Mouse (Mus musculus) intestine, postnatal 0 days (tissue): ENCODE data around the gene Nodal. TPM values are rescaled to one million over a fixed set of nuclear protein-coding genes. Genes with fewer than 3 reads are reported as not detected.

ENCODE experiments used
- ATAC-seq: fragments of 200-750 bp; cut with Nextera tagmentation; 2 replicates; pipeline ENCODE4 v1.8.0; 2017; ENCODE audit warnings: mild to moderate bottlenecking, moderate TSS enrichment, moderate library complexity
- H3K27ac ChIP-seq: fragments of 300-500 bp; sonication (generic); 2 replicates; pipeline ENCODE4 v1.5.1; 2014; ENCODE audit warnings: mild to moderate bottlenecking, low read depth, low read length, moderate library complexity
- H3K27me3 ChIP-seq: fragments of 300-500 bp; sonication (generic); replicated peaks from 2 replicates; pipeline ENCODE4 v1.6.1; 2014; ENCODE audit warnings: low read length, mixed read lengths; ENCODE audit not compliant: control insufficient read depth, insufficient read depth
- H3K36me3 ChIP-seq: fragments of 300-500 bp; sonication (generic); 2 replicates; pipeline ENCODE4 v1.6.1; 2014; ENCODE audit warnings: mild to moderate bottlenecking, moderate library complexity; ENCODE audit not compliant: control insufficient read depth, insufficient read depth
- H3K4me1 ChIP-seq: fragments of 300-500 bp; sonication (generic); replicated peaks from 2 replicates; pipeline ENCODE4 v1.6.1; 2014; ENCODE audit warnings: antibody characterized with exemption, low read length, mixed read lengths; ENCODE audit not compliant: control insufficient read depth, insufficient read depth
- H3K4me2 ChIP-seq: fragments of 300-500 bp; sonication (generic); replicated peaks from 2 replicates; pipeline ENCODE4 v1.6.1; 2014; ENCODE audit warnings: low read depth, mild to moderate bottlenecking, moderate library complexity
- H3K4me3 ChIP-seq: fragments of 300-500 bp; sonication (generic); 2 replicates; pipeline ENCODE4 v1.5.1; 2014; ENCODE audit warnings: low read depth, low read length
- H3K9ac ChIP-seq: fragments of 300-500 bp; sonication (generic); 2 replicates; pipeline ENCODE4 v1.6.1; 2014; ENCODE audit warnings: mild to moderate bottlenecking, low read depth, low read length
- H3K9me3 ChIP-seq: fragments of 300-500 bp; sonication (generic); 2 replicates; pipeline ENCODE4 v1.6.1; 2016; ENCODE audit warnings: mixed run types; ENCODE audit not compliant: control insufficient read depth
- CTCF ChIP-seq: sonication (generic); IDR thresholded peaks from 2 replicates; pipeline ENCODE4 v1.5.1; 2016; ENCODE audit warnings: low read depth, mild to moderate bottlenecking, control low read depth, antibody characterized with exemption, moderate library complexity
- WGBS: fragments of 180-500 bp; shearing (Covaris S2); extraction: QIAGEN DNeasy Blood & Tissue Kit; methylation state at CpG from one replicate; pipeline ENCODE4 v1.1.7; 2014; 5-methylcytosine and 5-hydroxymethylcytosine counted together
- polyA plus RNA-seq: library from polyadenylated mRNA; unstranded; fragments of >200 nt; fragmentation: Nextera tagmentation; extraction: Ambion mirVana; gene quantifications from 2 replicates; pipeline ENCODE4 v1.2.1, GENCODE M21; 2015

The Nodal gene
- polyA plus RNA-seq, 1 experiment from 2014 or later, result 0.10 TPM

- no peak for TF ChIP-seq CTCF
- Histone ChIP-seq H3K9me3 (no peaks in the 10 kb centered on the region), H3K27ac (no peak overlapping the region), H3K9ac (no peak overlapping the region), H3K4me3 (no peak overlapping the region), H3K4me2 (no peak overlapping the region), H3K36me3 (no peaks in the 10 kb centered on the region), H3K4me1 (no peaks in the 10 kb centered on the region), H3K27me3 (no peaks in the 10 kb centered on the region)
- 74% methylated on average over 6 of the region's 6 CpGs for WGBS
- ATAC-seq, result no peak
Measured at GRCm38 (mm10) chr10:61374771-61375481, 42.8 kb upstream of the Nodal start.

- whole genome bisulfite sequencing, result 91% methylated on average over 5 of the region's 5 CpGs
- Histone ChIP-seq H3K4me3 (no peak overlapping the region), H3K9me3 (no peaks in the 10 kb centered on the region), H3K36me3 (no peaks in the 10 kb centered on the region), H3K27me3 (no peaks in the 10 kb centered on the region), H3K4me2 (no peak overlapping the region), H3K9ac (no peak overlapping the region), H3K27ac (no peak overlapping the region), H3K4me1 (peaks cover 3% of the 10 kb centered on the region; the same call in 1 of the 2 replicates)
- TF ChIP-seq CTCF, result no peak
- ATAC-seq, result no peak
Measured at GRCm38 (mm10) chr10:61378050-61378449, 39.7 kb upstream of the Nodal start.

- Histone ChIP-seq H3K27ac (no peak overlapping the region), H3K4me3 (no peak overlapping the region), H3K9me3 (no peaks in the 10 kb centered on the region), H3K36me3 (no peaks in the 10 kb centered on the region), H3K4me1 (peaks cover 3% of the 10 kb centered on the region; the same call in 1 of the 2 replicates), H3K27me3 (peaks cover 1% of the 10 kb centered on the region; the same call in 1 of the 2 replicates), H3K9ac (no peak overlapping the region), H3K4me2 (no peak overlapping the region)
- no peak for ATAC-seq
- WGBS, result 81% methylated on average over 5 of the region's 5 CpGs
- no peak for TF ChIP-seq CTCF
Measured at GRCm38 (mm10) chr10:61378698-61379097, 39.1 kb upstream of the Nodal start.

GRCm38 (mm10) chr10:61379340-61380040, 38.3 kb upstream of the Nodal start:
- H3K4me1 ChIP-seq, result peaks cover 3% of the 10 kb centered on the region; the same call in 1 of the 2 replicates
- H3K9ac ChIP-seq, result no peak overlapping the region
- ATAC-seq, result no peak
- no peaks in the 10 kb centered on the region for H3K9me3 ChIP-seq
- no peak overlapping the region for H3K4me2 ChIP-seq
- no peak for TF ChIP-seq CTCF
- peaks cover 6% of the 10 kb centered on the region; the same call in 1 of the 2 replicates for H3K27me3 ChIP-seq
- WGBS, result 89% methylated on average over 13 of the region's 13 CpGs
- no peak overlapping the region for H3K4me3 ChIP-seq
- no peaks in the 10 kb centered on the region for H3K36me3 ChIP-seq
- H3K27ac ChIP-seq, result no peak overlapping the region

- peaks cover 6% of the 10 kb centered on the region; the same call in 1 of the 2 replicates for H3K27me3 ChIP-seq
- 42% methylated on average over 9 of the region's 9 CpGs for WGBS
- peaks cover 3% of the 10 kb centered on the region; the same call in 1 of the 2 replicates for H3K4me1 ChIP-seq
- no peaks in the 10 kb centered on the region for H3K9me3 ChIP-seq
- H3K27ac ChIP-seq, result no peak overlapping the region
- H3K4me3 ChIP-seq, result no peak overlapping the region
- no peak for TF ChIP-seq CTCF
- H3K4me2 ChIP-seq, result 0 out of 2 replicates have a peak overlapping the region, but pooled peaks have one; percentile 17
- H3K9ac ChIP-seq, result no peak overlapping the region
- ATAC-seq, result no peak
- no peaks in the 10 kb centered on the region for H3K36me3 ChIP-seq
Measured at GRCm38 (mm10) chr10:61380186-61380585, 37.6 kb upstream of the Nodal start.

- Histone ChIP-seq H3K4me1 (peaks cover 3% of the 10 kb centered on the region; the same call in 1 of the 2 replicates), H3K36me3 (no peaks in the 10 kb centered on the region), H3K4me3 (peak overlapping the region; percentile 63; the same call in 1 of the 2 replicates), H3K9ac (no peak overlapping the region), H3K4me2 (peak overlapping the region; percentile 95), H3K9me3 (no peaks in the 10 kb centered on the region), H3K27me3 (peaks cover 6% of the 10 kb centered on the region; the same call in 1 of the 2 replicates), H3K27ac (no peak overlapping the region)
- no peak for TF ChIP-seq CTCF
- 17% methylated on average over 8 of the region's 8 CpGs for WGBS
- ATAC-seq, result no peak
Measured at GRCm38 (mm10) chr10:61381823-61382222, 35.9 kb upstream of the Nodal start.
